Mouse (Mus musculus) heart, postnatal 0 days (tissue): ENCODE measurements around the gene Mrpl54. TPM values are rescaled to one million over a fixed set of nuclear protein-coding genes. Genes with fewer than 3 reads are reported as not detected.

Experiments used
- ATAC-seq: fragments of 200-750 bp; cut with Nextera tagmentation; 2 replicates; pipeline ENCODE4 v1.8.0; 2017; ENCODE audit warnings: low read depth, moderate number of reproducible peaks, moderate library complexity; ENCODE audit not compliant: insufficient read depth
- DNase-seq: peaks from one replicate; pipeline ENCODE4 v3.0.0-alpha.2; 2016; ENCODE audit warnings: low spot score
- H3K27ac ChIP-seq: fragments of 300-500 bp; sonication (generic); 2 replicates; pipeline ENCODE4 v1.5.1; 2014; ENCODE audit warnings: low read depth, mild to moderate bottlenecking
- H3K27me3 ChIP-seq: fragments of 300-500 bp; sonication (generic); 2 replicates; pipeline ENCODE4 v1.6.1; 2014; ENCODE audit warnings: low read length, mixed read lengths; ENCODE audit not compliant: control insufficient read depth, insufficient read depth
- H3K36me3 ChIP-seq: fragments of 300-500 bp; sonication (generic); replicated peaks from 2 replicates; pipeline ENCODE4 v1.6.1; 2014; ENCODE audit warnings: low read length, mixed read lengths; ENCODE audit not compliant: control insufficient read depth, insufficient read depth
- H3K4me1 ChIP-seq: fragments of 300-500 bp; sonication (generic); 2 replicates; pipeline ENCODE4 v1.6.1; 2014; ENCODE audit warnings: antibody characterized with exemption; ENCODE audit not compliant: control insufficient read depth, insufficient read depth
- H3K4me2 ChIP-seq: fragments of 300-500 bp; sonication (generic); 2 replicates; pipeline ENCODE4 v1.6.1; 2014; ENCODE audit warnings: low read depth, mild to moderate bottlenecking, low read length, moderate library complexity
- H3K4me3 ChIP-seq: fragments of 300-500 bp; sonication (generic); 2 replicates; pipeline ENCODE4 v1.5.1; 2014; ENCODE audit warnings: low read depth, low read length
- H3K9ac ChIP-seq: fragments of 300-500 bp; sonication (generic); replicated peaks from 2 replicates; pipeline ENCODE4 v1.6.1; 2014; ENCODE audit warnings: low read depth, low read length, mixed read lengths
- H3K9me3 ChIP-seq: fragments of 300-500 bp; sonication (generic); replicated peaks from 2 replicates; pipeline ENCODE4 v1.6.1; 2016; ENCODE audit warnings: low read length; ENCODE audit not compliant: control insufficient read depth
- CTCF ChIP-seq: IDR thresholded peaks from 2 replicates; pipeline ENCODE4 v1.5.1; 2016; ENCODE audit warnings: antibody characterized with exemption, control low read depth, low read depth
- EP300 ChIP-seq: IDR thresholded peaks from 2 replicates; pipeline ENCODE4 v1.6.1; 2016; ENCODE audit warnings: antibody characterized with exemption, low read depth
- WGBS: fragments of 180-500 bp; shearing (Covaris S2); extraction: QIAGEN DNeasy Blood & Tissue Kit; methylation state at CpG from one replicate; pipeline ENCODE4 v1.1.7; 2014; 5-methylcytosine and 5-hydroxymethylcytosine counted together
- polyA plus RNA-seq: library from polyadenylated mRNA; unstranded; fragments of >200 nt; fragmentation: Nextera tagmentation; extraction: Ambion mirVana; gene quantifications from 2 replicates; pipeline ENCODE4 v1.2.1, GENCODE M21; 2015
- total RNA-seq: library from RNA; depleted of rRNA; stranded (reverse); fragments of >200 nt; gene quantifications from 2 replicates; pipeline ENCODE4 v1.2.3, GENCODE M21; 2014; ENCODE audit warnings: low replicate concordance

The Mrpl54 gene
- total and polyA plus RNA-seq, 2 experiments from 2014 or later, result 264 to 272 TPM

- Histone ChIP-seq H3K4me3 (0 out of 2 replicates have a peak overlapping the region, but pooled peaks have one; percentile 4), H3K4me1 (peaks cover 45% of the 10 kb centered on the region), H3K36me3 (peaks cover 27% of the 10 kb centered on the region), H3K27ac (peak overlapping the region; percentile 74), H3K4me2 (peak overlapping the region; percentile 45), H3K9ac (peak overlapping the region; percentile 17; the same call in 1 of the 2 replicates), H3K9me3 (no peaks in the 10 kb centered on the region), H3K27me3 (no peaks in the 10 kb centered on the region)
- DNase-seq (no peak), ATAC-seq (peak; percentile 10; the same call in 1 of the 2 replicates)
- TF ChIP-seq CTCF (no peak), EP300 (no peak; the same call in 1 of the 2 replicates)
- 41% methylated on average over 10 of the region's 10 CpGs for whole genome bisulfite sequencing
Observed at GRCm38 (mm10) chr10:81303258-81303657, 36.5 kb upstream of the Mrpl54 start.

- H3K36me3 ChIP-seq, result peaks cover 22% of the 10 kb centered on the region
- WGBS, result 10% methylated on average over 14 of the region's 14 CpGs
- H3K4me2 ChIP-seq, result peak overlapping the region; percentile 45
- no peaks in the 10 kb centered on the region for H3K9me3 ChIP-seq
- ATAC-seq (peak; percentile 68), DNase-seq (peak; percentile 60)
- H3K9ac ChIP-seq, result peak overlapping the region; percentile 17; the same call in 1 of the 2 replicates
- no peaks in the 10 kb centered on the region for H3K27me3 ChIP-seq
- TF ChIP-seq CTCF, result no peak
- no peak; the same call in 1 of the 2 replicates for TF ChIP-seq EP300
- peak overlapping the region; percentile 74 for H3K27ac ChIP-seq
- H3K4me3 ChIP-seq, result 0 out of 2 replicates have a peak overlapping the region, but pooled peaks have one; percentile 4
- peaks cover 50% of the 10 kb centered on the region for H3K4me1 ChIP-seq
Observed at GRCm38 (mm10) chr10:81302781-81303218, 36.1 kb upstream of the Mrpl54 start.

GRCm38 (mm10) chr10:81302288-81302687 is 35.6 kb upstream of the Mrpl54 start:
- H3K4me2 ChIP-seq, result peak overlapping the region; percentile 45
- H3K27ac ChIP-seq, result peak overlapping the region; percentile 74
- TF ChIP-seq CTCF (no peak), EP300 (no peak)
- peaks cover 55% of the 10 kb centered on the region for H3K4me1 ChIP-seq
- no peak for DNase-seq
- ATAC-seq, result no peak
- 57% methylated on average over 4 of the region's 4 CpGs for WGBS
- no peaks in the 10 kb centered on the region for H3K27me3 ChIP-seq
- H3K9ac ChIP-seq, result peak overlapping the region; percentile 17; the same call in 1 of the 2 replicates
- no peaks in the 10 kb centered on the region for H3K9me3 ChIP-seq
- H3K4me3 ChIP-seq, result 0 out of 2 replicates have a peak overlapping the region, but pooled peaks have one; percentile 4
- H3K36me3 ChIP-seq, result peaks cover 17% of the 10 kb centered on the region

- DNase-seq, result no peak
- Histone ChIP-seq H3K27ac (no peak overlapping the region), H3K4me3 (no peak overlapping the region), H3K9ac (no peak overlapping the region), H3K4me1 (peaks cover 57% of the 10 kb centered on the region), H3K9me3 (no peaks in the 10 kb centered on the region), H3K4me2 (no peak overlapping the region), H3K36me3 (peaks cover 8% of the 10 kb centered on the region), H3K27me3 (no peaks in the 10 kb centered on the region)
- no peak for ATAC-seq
- WGBS, result 78% methylated on average over 9 of the region's 9 CpGs
- TF ChIP-seq EP300, result no peak
- TF ChIP-seq CTCF, result no peak
Observed at GRCm38 (mm10) chr10:81301321-81301720, 34.6 kb upstream of the Mrpl54 start.

GRCm38 (mm10) chr10:81300352-81300907 is 33.7 kb upstream of the Mrpl54 start:
- Histone ChIP-seq H3K4me1 (peaks cover 62% of the 10 kb centered on the region), H3K9ac (no peak overlapping the region), H3K27ac (no peak overlapping the region), H3K27me3 (no peaks in the 10 kb centered on the region), H3K4me3 (no peak overlapping the region), H3K36me3 (no peaks in the 10 kb centered on the region), H3K4me2 (no peak overlapping the region), H3K9me3 (no peaks in the 10 kb centered on the region)
- no peak for DNase-seq
- no peak for ATAC-seq
- TF ChIP-seq EP300 (no peak), CTCF (no peak)
- WGBS, result 75% methylated on average over 9 of the region's 9 CpGs
